Mouse (Mus musculus) megakaryocyte, embryonic 14.5 days (primary cell): Measurements from ENCODE around the gene Jarid2.

ENCODE experiments used
- FLI1 ChIP-seq: IDR thresholded peaks from 2 replicates; pipeline ENCODE4 v1.6.1; 2012; ENCODE audit warnings: low read length, inconsistent platforms, mixed read lengths
- GATA1 ChIP-seq: IDR thresholded peaks from 3 replicates; pipeline ENCODE4 v1.6.1; 2012; ENCODE audit warnings: mixed read lengths, low read length, inconsistent platforms, borderline replicate concordance

GRCm38 (mm10) chr13:44907702-44908101, 178.4 kb downstream of the Jarid2 start:
- TF ChIP-seq GATA1 = no peak
- TF ChIP-seq FLI1 = no peak
